Mouse (Mus musculus) cortical plate, adult 2 months (tissue): ENCODE results near the gene Rin2.

Experiments
- CTCF ChIP-seq: fragments of 200-500 bp; IDR thresholded peaks from 2 replicates; pipeline ENCODE4 v1.5.1; 2011; ENCODE audit warnings: mild to moderate bottlenecking, control low read depth, low read length; ENCODE audit not compliant: insufficient read depth; ENCODE audit errors: extremely low read depth
- POLR2A ChIP-seq: fragments of 200-500 bp; IDR thresholded peaks from 2 replicates; pipeline ENCODE4 v1.6.1; 2011; ENCODE audit warnings: mild to moderate bottlenecking, low read length, control low read depth; ENCODE audit not compliant: insufficient read depth; ENCODE audit errors: extremely low read depth

DNA sequence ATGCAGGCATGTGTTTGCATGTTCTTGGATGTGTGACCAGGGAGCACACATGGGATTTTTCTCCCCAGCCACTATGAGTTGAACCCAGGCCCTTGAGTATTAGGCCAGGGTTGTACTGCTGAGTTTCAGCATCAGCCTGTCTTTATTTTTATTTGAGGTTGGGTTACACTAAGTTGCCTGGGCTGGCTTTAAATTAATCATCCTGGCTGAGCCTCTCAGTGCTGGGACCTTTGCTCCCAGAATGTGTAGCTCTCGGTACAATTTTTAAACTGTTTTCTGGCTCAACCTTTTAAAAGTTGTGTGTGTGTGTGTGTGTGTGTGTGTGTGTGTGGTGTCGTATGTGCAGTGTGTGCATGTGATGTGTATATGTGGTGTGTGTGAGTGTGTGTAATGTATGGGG lies 5.1 kb downstream of the Rin2 start:
- TF ChIP-seq CTCF (no peak), POLR2A (no peak)
